Mouse (Mus musculus) forebrain, postnatal 0 days (tissue): ENCODE results near the gene Miip. TPM values are rescaled to one million over a fixed set of nuclear protein-coding genes. Genes with fewer than 3 reads are reported as not detected.
A peak's percentile ranks its signal among the peaks of the same experiment; 100 is the strongest.

Experiments
- ATAC-seq: fragments of 200-750 bp; cut with Nextera tagmentation; 2 replicates; pipeline ENCODE4 v1.8.0; 2017; ENCODE audit warnings: mild to moderate bottlenecking, moderate library complexity
- DNase-seq: peaks from one replicate; pipeline ENCODE4 v3.0.0-alpha.2; 2015
- H3K27ac ChIP-seq: fragments of 300-500 bp; sonication (generic); 2 replicates; pipeline ENCODE4 v1.5.1; 2014; ENCODE audit warnings: low read depth, mild to moderate bottlenecking, antibody characterized with exemption, low read length, moderate library complexity, mixed read lengths
- H3K27me3 ChIP-seq: fragments of 300-500 bp; sonication (generic); 2 replicates; pipeline ENCODE4 v1.6.1; 2014; ENCODE audit warnings: mild to moderate bottlenecking, low read length, mixed read lengths; ENCODE audit not compliant: insufficient read depth
- H3K36me3 ChIP-seq: fragments of 300-500 bp; sonication (generic); 2 replicates; pipeline ENCODE4 v1.6.1; 2014; ENCODE audit warnings: mild to moderate bottlenecking, moderate library complexity; ENCODE audit not compliant: insufficient read depth
- H3K4me1 ChIP-seq: fragments of 300-500 bp; sonication (generic); 2 replicates; pipeline ENCODE4 v1.6.1; 2014; ENCODE audit warnings: antibody characterized with exemption; ENCODE audit not compliant: insufficient read depth
- H3K4me2 ChIP-seq: fragments of 300-500 bp; sonication (generic); 2 replicates; pipeline ENCODE4 v1.6.1; 2014; ENCODE audit warnings: low read depth, mild to moderate bottlenecking, moderate library complexity
- H3K4me3 ChIP-seq: fragments of 300-500 bp; sonication (generic); 2 replicates; pipeline ENCODE4 v1.5.1; 2014; ENCODE audit warnings: low read depth, low read length, mixed read lengths
- H3K9ac ChIP-seq: fragments of 300-500 bp; sonication (generic); 2 replicates; pipeline ENCODE4 v1.6.1; 2014; ENCODE audit warnings: mild to moderate bottlenecking
- H3K9me3 ChIP-seq: fragments of 300-500 bp; sonication (generic); 2 replicates; pipeline ENCODE4 v1.6.1; 2016; ENCODE audit warnings: low read length
- CTCF ChIP-seq: sonication (generic); IDR thresholded peaks from 2 replicates; pipeline ENCODE4 v1.5.1; 2016; ENCODE audit warnings: antibody characterized with exemption, control low read depth, low read depth
- WGBS: fragments of 180-500 bp; shearing (Covaris S2); extraction: QIAGEN DNeasy Blood & Tissue Kit; methylation state at CpG from one replicate; pipeline ENCODE4 v1.1.7; 2014; 5-methylcytosine and 5-hydroxymethylcytosine counted together
- polyA plus RNA-seq: library from polyadenylated mRNA; unstranded; fragments of >200 nt; fragmentation: Nextera tagmentation; extraction: Ambion mirVana; gene quantifications from 2 replicates; pipeline ENCODE4 v1.2.1, GENCODE M21; 2015
- total RNA-seq: library from RNA; depleted of rRNA; stranded (reverse); fragments of >200 nt; gene quantifications from 2 replicates; pipeline ENCODE4 v1.2.3, GENCODE M21; 2014; rRNA removed

Miip gene
- total and polyA plus RNA-seq, 2 experiments from 2014 or later, result 31.7 to 35.7 TPM

- Histone ChIP-seq H3K9ac (no peak overlapping the region), H3K4me1 (no peaks in the 10 kb centered on the region), H3K4me3 (no peak overlapping the region), H3K4me2 (no peak overlapping the region), H3K9me3 (peaks cover 3% of the 10 kb centered on the region; the same call in 1 of the 2 replicates), H3K36me3 (no peaks in the 10 kb centered on the region), H3K27ac (no peak overlapping the region), H3K27me3 (no peaks in the 10 kb centered on the region)
- peak; percentile 40 for TF ChIP-seq CTCF
- ATAC-seq (no peak), DNase-seq (no peak)
- 82% methylated on average over 2 of the region's 2 CpGs for WGBS
Observed at GRCm38 (mm10) chr4:147814592-147815167, 53.9 kb downstream of the Miip start.

GRCm38 (mm10) chr4:147813249-147813765 lies 55.3 kb downstream of the Miip start:
- Histone ChIP-seq H3K9me3 (peaks cover 3% of the 10 kb centered on the region; the same call in 1 of the 2 replicates), H3K4me3 (no peak overlapping the region), H3K36me3 (no peaks in the 10 kb centered on the region), H3K4me2 (no peak overlapping the region), H3K9ac (no peak overlapping the region), H3K4me1 (no peaks in the 10 kb centered on the region), H3K27ac (no peak overlapping the region), H3K27me3 (no peaks in the 10 kb centered on the region)
- DNase-seq, result no peak
- TF ChIP-seq CTCF, result no peak
- 41% methylated on average over 5 of the region's 5 CpGs for WGBS
- ATAC-seq, result no peak

Other genes with a start within 250 kb of the Miip start
- 1.9 and 4.0 TPM in 2 replicates for gene Zfp979, start 226.3 kb downstream of the Miip start, total RNA-seq
- gene Zfp979, start 226.3 kb downstream of the Miip start, polyA plus RNA-seq, result 0.86 and 1.6 TPM in 2 replicates
- gene Zfp534, start 166.3 kb downstream of the Miip start, total RNA-seq, result not detected in 2 replicates
- gene Zfp534, start 166.3 kb downstream of the Miip start, polyA plus RNA-seq, result not detected in 2 replicates
- 6.8 and 8.6 TPM in 2 replicates for gene Zfp984, start 59.0 kb downstream of the Miip start, total RNA-seq
- 3.9 and 4.8 TPM in 2 replicates for gene Zfp984, start 59.0 kb downstream of the Miip start, polyA plus RNA-seq
- gene Zfp933, start 20.4 kb downstream of the Miip start, total RNA-seq, result 15.6 and 16.5 TPM in 2 replicates
- 2.9 and 4.6 TPM in 2 replicates for gene Zfp933, start 20.4 kb downstream of the Miip start, polyA plus RNA-seq
- 7.4 and 8.5 TPM in 2 replicates for gene Fv1, start 163 bp upstream of the Miip start, total RNA-seq
- gene Fv1, start 163 bp upstream of the Miip start, polyA plus RNA-seq, result 2.7 and 4.2 TPM in 2 replicates
- 57.8 and 69.9 TPM in 2 replicates for gene Mfn2, start 35.9 kb upstream of the Miip start, total RNA-seq
- gene Mfn2, start 35.9 kb upstream of the Miip start, polyA plus RNA-seq, result 59.4 and 83.3 TPM in 2 replicates
- gene Plod1, start 68.0 kb upstream of the Miip start, total RNA-seq, result 13.5 and 18.8 TPM in 2 replicates
- gene Plod1, start 68.0 kb upstream of the Miip start, polyA plus RNA-seq, result 17.3 and 17.9 TPM in 2 replicates
- 43.4 and 57.7 TPM in 2 replicates for gene 2510039O18Rik, start 72.1 kb upstream of the Miip start, total RNA-seq
- gene 2510039O18Rik, start 72.1 kb upstream of the Miip start, polyA plus RNA-seq, result 12.0 and 12.8 TPM in 2 replicates
- gene Nppb, start 117.0 kb upstream of the Miip start, total RNA-seq, result not detected in 2 replicates
- 0.21 TPM in 1 of 2 replicates, not detected in the other for gene Nppb, start 117.0 kb upstream of the Miip start, polyA plus RNA-seq
- 1.5 TPM in 1 of 2 replicates, not detected in the other for gene Nppa, start 131.9 kb upstream of the Miip start, total RNA-seq
- gene Nppa, start 131.9 kb upstream of the Miip start, polyA plus RNA-seq, result 1.1 and 2.2 TPM in 2 replicates
- 48.2 and 61.0 TPM in 2 replicates for gene Clcn6, start 170.0 kb upstream of the Miip start, total RNA-seq
- gene Clcn6, start 170.0 kb upstream of the Miip start, polyA plus RNA-seq, result 19.9 and 26.3 TPM in 2 replicates
- gene Mthfr, start 170.3 kb upstream of the Miip start, total RNA-seq, result 27.0 and 34.5 TPM in 2 replicates
- gene Mthfr, start 170.3 kb upstream of the Miip start, polyA plus RNA-seq, result 3.6 and 7.9 TPM in 2 replicates
- gene Agtrap, start 219.2 kb upstream of the Miip start, total RNA-seq, result 3.8 and 4.2 TPM in 2 replicates
- gene Agtrap, start 219.2 kb upstream of the Miip start, polyA plus RNA-seq, result 5.6 and 7.9 TPM in 2 replicates